Mouse (Mus musculus) CH12.LX (cell line): Measurements from ENCODE around the gene Slc46a2.

Experiments
- BHLHE40 ChIP-seq: IDR thresholded peaks from 2 replicates; pipeline ENCODE4 v1.6.1; 2011; ENCODE audit warnings: mild to moderate bottlenecking, low read depth, low read length, improper control_type of control experiment
- CTCF ChIP-seq, 2 experiments: IDR thresholded peaks in 1 of 2; conservative IDR thresholded peaks in 1 of 2; 2 replicates each; pipeline ENCODE4 v1.5.1; 2011 to 2012; ENCODE audit warnings: low read depth in 2 of 2, low read length in 2 of 2, improper control_type of control experiment in 1 of 2, inconsistent platforms in 1 of 2, mild to moderate bottlenecking in 1 of 2, moderate library complexity in 1 of 2
- ELF1 ChIP-seq: IDR thresholded peaks from 2 replicates; pipeline ENCODE4 v1.6.1; 2014; ENCODE audit warnings: low read depth, mild to moderate bottlenecking, inconsistent platforms, low read length, improper control_type of control experiment
- EP300 ChIP-seq: IDR thresholded peaks from 2 replicates; pipeline ENCODE4 v1.6.1; 2011; ENCODE audit warnings: low read length, improper control_type of control experiment
- GABPA ChIP-seq: IDR thresholded peaks from 2 replicates; pipeline ENCODE4 v1.6.1; 2012; ENCODE audit warnings: low read depth, low read length, improper control_type of control experiment, inconsistent platforms; ENCODE audit not compliant: insufficient replicate concordance
- HCFC1 ChIP-seq: IDR thresholded peaks from 2 replicates; pipeline ENCODE4 v1.6.1; 2012; ENCODE audit warnings: low read depth, mild to moderate bottlenecking, inconsistent platforms, low read length, improper control_type of control experiment
- JUND ChIP-seq: conservative IDR thresholded peaks from 2 replicates; pipeline ENCODE4 v1.6.1; 2011; ENCODE audit warnings: low read depth, low read length, improper control_type of control experiment
- MAFK ChIP-seq: IDR thresholded peaks from 2 replicates; pipeline ENCODE4 v1.6.1; 2011; ENCODE audit warnings: low read length, improper control_type of control experiment; ENCODE audit not compliant: insufficient replicate concordance
- MAZ ChIP-seq: IDR thresholded peaks from 2 replicates; pipeline ENCODE4 v1.6.1; 2012; ENCODE audit warnings: low read depth, mild to moderate bottlenecking, inconsistent platforms, low read length, improper control_type of control experiment, moderate library complexity
- MYC ChIP-seq: IDR thresholded peaks from 2 replicates; pipeline ENCODE4 v1.6.1; 2011; ENCODE audit warnings: low read depth, mild to moderate bottlenecking, improper control_type of control experiment, low read length
- POLR2A ChIP-seq: IDR thresholded peaks from 2 replicates; pipeline ENCODE4 v1.6.1; 2011; ENCODE audit warnings: low read depth, mild to moderate bottlenecking, improper control_type of control experiment, low read length
- USF1 ChIP-seq: IDR thresholded peaks from 2 replicates; pipeline ENCODE4 v1.6.1; 2014; ENCODE audit warnings: low read depth, mild to moderate bottlenecking, inconsistent platforms, low read length, improper control_type of control experiment

- TF ChIP-seq EP300 (no peak), JUND (no peak), MAZ (no peak), GABPA (no peak), CTCF (conservative IDR thresholded peaks at IDR 0.05 in 1 of 2, IDR thresholded peaks at IDR 0.05 in 1 of 2; ENCODE audit: low read depth in 2 of 2, low read length in 2 of 2) (no peak), HCFC1 (no peak), ELF1 (no peak), MAFK (no peak), BHLHE40 (no peak), POLR2A (no peak), MYC (no peak), USF1 (no peak)
These were observed 33.6 kb downstream of the Slc46a2 start for GRCm38 (mm10) chr4:59881210-59881609.
